Mouse (Mus musculus): ENCODE measurements around the gene Nrarp.

GRCm38 (mm10) chr2:25214444-25214843 lies 33.9 kb downstream of the Nrarp start, which contains the start of gene Stpg3:
- TF ChIP-seq POLR2A (IDR thresholded peaks at IDR 0.05; ENCODE audit: borderline replicate concordance, extremely low read depth, low read depth, low read length) (no peak), CTCF (IDR thresholded peaks at IDR 0.05; ENCODE audit: insufficient read depth, low read length) (no peak)
